Mouse (Mus musculus) cerebral cortex, adult 2 months (tissue): ENCODE results near the gene Med24.

Experiments
- WGBS: fragments of 180-500 bp; shearing (Covaris S2); methylation state at CpG from one replicate; pipeline ENCODE4 v1.1.7; 2018; 5-methylcytosine and 5-hydroxymethylcytosine counted together

Gene Med24

GRCm38 (mm10) chr11:98720756-98721155, 8.5 kb downstream of the Med24 start:
- WGBS: 57% methylated on average over 2 of the region's 2 CpGs

GRCm38 (mm10) chr11:98717904-98718303, 11.3 kb downstream of the Med24 start:
- WGBS: 9% methylated on average over 13 of the region's 13 CpGs

- 94% methylated on average over 9 of the region's 9 CpGs for WGBS
Measured at GRCm38 (mm10) chr11:98715946-98716345, 13.3 kb downstream of the Med24 start.

- WGBS: 89% methylated on average over 12 of the region's 12 CpGs
Measured at GRCm38 (mm10) chr11:98713703-98714102, 15.5 kb downstream of the Med24 start.

GRCm38 (mm10) chr11:98712009-98712408, 17.2 kb downstream of the Med24 start:
- 73% methylated on average over 6 of the region's 6 CpGs for WGBS

- WGBS: 89% methylated on average over 4 of the region's 4 CpGs
Measured at GRCm38 (mm10) chr11:98711046-98711434, 18.2 kb downstream of the Med24 start.

GRCm38 (mm10) chr11:98710416-98711045, 18.7 kb downstream of the Med24 start:
- whole genome bisulfite sequencing: 50% methylated on average over 12 of the region's 12 CpGs

GRCm38 (mm10) chr11:98709001-98709741, 20.1 kb downstream of the Med24 start:
- 50% methylated on average over 26 of the region's 26 CpGs for WGBS

GRCm38 (mm10) chr11:98708282-98708956, 20.8 kb downstream of the Med24 start:
- WGBS: 60% methylated on average over 19 of the region's 19 CpGs

- WGBS: 77% methylated on average over 22 of the region's 22 CpGs
Measured at GRCm38 (mm10) chr11:98707401-98708281, 21.6 kb downstream of the Med24 start.

GRCm38 (mm10) chr11:98705021-98705420, 24.2 kb downstream of the Med24 start:
- 91% methylated on average over 10 of the region's 10 CpGs for WGBS

GRCm38 (mm10) chr11:98702323-98702722, 26.9 kb downstream of the Med24 start:
- 79% methylated on average over 5 of the region's 5 CpGs for WGBS

- 74% methylated on average over 10 of the region's 10 CpGs for WGBS
Measured at GRCm38 (mm10) chr11:98701213-98701670, 28.0 kb downstream of the Med24 start, which contains the start of gene Csf3. Csf3 (plus strand) TSS chr11:98701263.

GRCm38 (mm10) chr11:98699911-98700310, 29.3 kb downstream of the Med24 start:
- 36% methylated on average over 4 of the region's 4 CpGs for WGBS

GRCm38 (mm10) chr11:98698849-98699640, 30.2 kb downstream of the Med24 start:
- 86% methylated on average over 16 of the region's 16 CpGs for WGBS

GRCm38 (mm10) chr11:98697225-98697624, 32.0 kb downstream of the Med24 start:
- 92% methylated on average over 12 of the region's 12 CpGs for WGBS

- WGBS: 73% methylated on average over 14 of the region's 14 CpGs
Measured at GRCm38 (mm10) chr11:98696454-98697216, 32.6 kb downstream of the Med24 start.

GRCm38 (mm10) chr11:98695408-98695807, 33.8 kb downstream of the Med24 start:
- WGBS: 55% methylated on average over 14 of the region's 14 CpGs

GRCm38 (mm10) chr11:98694301-98694700, 34.9 kb downstream of the Med24 start:
- 45% methylated on average over 9 of the region's 9 CpGs for WGBS

- WGBS: 88% methylated on average over 9 of the region's 9 CpGs
Measured at GRCm38 (mm10) chr11:98693746-98694145, 35.5 kb downstream of the Med24 start.
